Mouse (Mus musculus) liver, embryonic 12.5 days (tissue): ENCODE results near the gene Ada. TPM values are rescaled to one million over a fixed set of nuclear protein-coding genes. Genes with fewer than 3 reads are reported as not detected.
A peak's percentile ranks its signal among the peaks of the same experiment; 100 is the strongest.

ENCODE experiments used
- ATAC-seq: fragments of 200-750 bp; cut with Nextera tagmentation; 2 replicates; pipeline ENCODE4 v1.8.0; 2017; ENCODE audit warnings: moderate number of reproducible peaks, mild to moderate bottlenecking, moderate library complexity
- H3K27ac ChIP-seq: fragments of 300-500 bp; sonication (generic); 2 replicates; pipeline ENCODE4 v1.5.1; 2016; ENCODE audit warnings: mild to moderate bottlenecking
- H3K27me3 ChIP-seq: fragments of 300-500 bp; sonication (generic); replicated peaks from 2 replicates; pipeline ENCODE4 v1.6.1; 2016; ENCODE audit warnings: mild to moderate bottlenecking, moderate library complexity
- H3K36me3 ChIP-seq: fragments of 300-500 bp; sonication (generic); 2 replicates; pipeline ENCODE4 v1.6.1; 2016; ENCODE audit warnings: mild to moderate bottlenecking, moderate library complexity
- H3K4me1 ChIP-seq: fragments of 300-500 bp; sonication (generic); 2 replicates; pipeline ENCODE4 v1.6.1; 2016
- H3K4me2 ChIP-seq: fragments of 300-500 bp; sonication (generic); 2 replicates; pipeline ENCODE4 v1.6.1; 2016; ENCODE audit warnings: mild to moderate bottlenecking, moderate library complexity
- H3K4me3 ChIP-seq: fragments of 300-500 bp; sonication (generic); 2 replicates; pipeline ENCODE4 v1.5.1; 2016; ENCODE audit warnings: mild to moderate bottlenecking, moderate library complexity
- H3K9ac ChIP-seq: fragments of 300-500 bp; sonication (generic); 2 replicates; pipeline ENCODE4 v1.6.1; 2016; ENCODE audit warnings: mild to moderate bottlenecking, moderate library complexity
- H3K9me3 ChIP-seq: fragments of 300-500 bp; sonication (generic); replicated peaks from 2 replicates; pipeline ENCODE4 v1.6.1; 2016; ENCODE audit warnings: mild to moderate bottlenecking, moderate library complexity
- WGBS: fragments of 180-500 bp; shearing (Covaris S2); methylation state at CpG from one replicate; pipeline ENCODE4 v1.1.7; 2016; ENCODE audit not compliant: insufficient replicate concordance; 5-methylcytosine and 5-hydroxymethylcytosine counted together
- polyA plus RNA-seq: library from polyadenylated mRNA; unstranded; fragments of >200 nt; fragmentation: Nextera tagmentation; extraction: Ambion mirVana; gene quantifications from 2 replicates; pipeline ENCODE4 v1.2.1, GENCODE M21; 2016

The Ada gene
- polyA plus RNA-seq, 1 experiment from 2014 or later, result 6.7 TPM

DNA sequence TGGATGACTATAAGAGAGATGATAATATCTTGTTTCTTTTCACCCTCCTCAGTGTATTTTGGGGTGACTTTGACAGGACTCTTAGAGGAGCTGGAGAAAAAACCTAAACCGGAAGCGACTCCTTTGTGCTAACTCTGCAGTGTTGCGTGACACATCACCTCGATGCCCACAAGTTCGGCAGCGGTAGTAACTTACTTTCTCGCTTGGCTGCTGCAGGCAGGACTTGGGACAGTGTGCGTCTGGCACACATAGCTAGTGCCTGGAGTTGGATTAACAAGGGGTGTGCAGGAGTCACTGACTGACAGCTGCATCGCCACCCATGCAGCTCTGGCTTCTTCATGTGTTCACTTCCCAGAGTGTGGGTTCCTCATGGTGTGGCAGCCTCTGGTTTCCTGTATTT, 40.0 kb downstream of the Ada start:
- Histone ChIP-seq H3K9me3 (no peaks in the 10 kb centered on the region), H3K36me3 (peaks cover 30% of the 10 kb centered on the region), H3K4me2 (no peak overlapping the region), H3K4me3 (no peak overlapping the region), H3K9ac (no peak overlapping the region), H3K27me3 (no peaks in the 10 kb centered on the region), H3K27ac (no peak overlapping the region), H3K4me1 (peaks cover 52% of the 10 kb centered on the region)
- 88% methylated on average over 9 of the region's 9 CpGs for WGBS
- no peak for ATAC-seq

DNA sequence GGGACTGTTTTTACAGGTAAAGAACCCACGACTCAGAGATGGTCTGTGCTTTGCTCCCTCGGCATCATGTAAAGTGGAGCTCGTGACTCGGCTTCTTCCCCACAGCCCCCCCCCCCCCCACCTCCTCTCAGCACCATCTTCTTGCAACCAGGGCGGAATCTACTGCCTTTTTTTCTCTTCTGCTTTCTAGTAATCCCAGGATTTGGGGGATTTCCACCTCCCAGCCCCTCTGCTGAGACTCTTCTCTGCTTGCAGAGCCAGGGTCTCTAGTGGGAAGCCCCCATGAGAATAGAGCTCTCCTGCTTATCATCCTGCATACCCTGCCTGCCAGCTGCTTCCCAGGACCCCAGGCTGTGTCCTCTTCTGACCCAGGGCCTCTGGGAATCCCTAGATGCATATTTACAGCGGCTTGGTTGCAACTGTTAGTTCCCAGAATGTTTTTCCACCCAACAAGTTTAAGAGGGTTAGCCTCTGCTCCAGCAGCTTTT, 41.2 kb downstream of the Ada start:
- H3K36me3 ChIP-seq, result peaks cover 42% of the 10 kb centered on the region
- peak overlapping the region; percentile 15; the same call in 1 of the 2 replicates for H3K4me2 ChIP-seq
- H3K9ac ChIP-seq, result no peak overlapping the region
- H3K27me3 ChIP-seq, result no peaks in the 10 kb centered on the region
- peaks cover 64% of the 10 kb centered on the region for H3K4me1 ChIP-seq
- ATAC-seq, result no peak
- WGBS, result 56% methylated on average over 6 of the region's 6 CpGs
- no peak overlapping the region for H3K4me3 ChIP-seq
- no peaks in the 10 kb centered on the region for H3K9me3 ChIP-seq
- peak overlapping the region; percentile 12; the same call in 1 of the 2 replicates for H3K27ac ChIP-seq

GRCm38 (mm10) chr2:163708321-163708720, 41.7 kb downstream of the Ada start:
- ATAC-seq, result peak; percentile 59; the same call in 1 of the 2 replicates
- H3K27ac ChIP-seq, result peak overlapping the region; percentile 12; the same call in 1 of the 2 replicates
- 28% methylated on average over 5 of the region's 5 CpGs for WGBS
- H3K9ac ChIP-seq, result no peak overlapping the region
- peaks cover 44% of the 10 kb centered on the region for H3K36me3 ChIP-seq
- H3K9me3 ChIP-seq, result no peaks in the 10 kb centered on the region
- no peak overlapping the region for H3K4me3 ChIP-seq
- peak overlapping the region; percentile 15; the same call in 1 of the 2 replicates for H3K4me2 ChIP-seq
- peaks cover 66% of the 10 kb centered on the region for H3K4me1 ChIP-seq
- H3K27me3 ChIP-seq, result no peaks in the 10 kb centered on the region

DNA sequence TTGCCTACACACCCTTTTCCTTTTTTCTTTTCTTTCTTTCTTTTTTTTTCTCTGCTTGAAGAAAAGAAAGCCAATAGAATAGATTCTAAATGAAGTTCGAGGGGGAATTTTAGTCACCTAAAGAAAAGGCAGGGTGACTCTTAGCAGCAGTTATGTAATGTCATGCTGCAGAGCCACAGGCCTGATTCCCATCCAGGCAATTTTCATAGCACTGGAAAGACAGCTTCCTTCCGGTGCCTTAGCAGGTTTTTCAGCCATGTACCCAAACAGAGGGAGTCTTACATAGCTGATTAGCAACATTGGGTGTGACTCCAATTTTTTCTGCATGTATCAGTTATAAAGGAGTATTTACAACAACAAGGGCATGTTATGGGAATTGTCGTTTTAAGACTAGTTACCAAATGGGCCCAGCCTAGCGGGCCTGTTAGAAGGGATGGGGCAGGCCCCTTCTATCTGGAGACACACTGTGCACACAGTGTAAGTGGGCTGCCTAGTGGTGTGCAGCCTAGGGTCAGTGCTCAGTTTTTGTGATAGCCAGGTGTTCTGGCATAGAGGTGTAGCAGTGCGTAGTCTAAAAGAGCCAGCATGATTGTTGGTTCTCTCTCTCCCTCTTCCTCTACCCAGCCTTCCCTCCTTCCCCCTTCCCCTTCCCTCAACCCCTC, 46.3 kb downstream of the Ada start:
- no peaks in the 10 kb centered on the region for H3K27me3 ChIP-seq

DNA sequence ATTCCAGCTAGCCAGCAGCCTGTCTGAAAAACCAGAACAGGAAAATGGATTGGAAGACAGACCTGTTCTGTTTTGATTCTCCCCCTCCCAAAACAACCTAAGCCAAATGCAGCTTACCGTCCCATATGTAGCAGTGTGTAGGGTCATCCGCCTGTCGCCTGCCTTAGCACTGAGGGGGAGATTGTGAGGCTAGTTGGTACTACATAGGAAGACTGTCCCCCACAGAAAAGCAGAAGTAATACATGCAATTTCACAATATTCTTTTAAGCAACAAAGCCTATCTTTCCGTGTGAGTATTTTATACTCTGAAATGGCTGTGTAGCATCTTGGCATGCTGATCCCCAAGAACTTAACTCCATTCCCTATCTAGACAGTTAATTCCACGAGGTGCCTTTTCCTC, 47.1 kb downstream of the Ada start:
- WGBS, result 61% methylated on average over 5 of the region's 5 CpGs
- no peaks in the 10 kb centered on the region for H3K9me3 ChIP-seq
- H3K4me3 ChIP-seq, result no peak overlapping the region
- no peak overlapping the region for H3K4me2 ChIP-seq
- H3K27me3 ChIP-seq, result no peaks in the 10 kb centered on the region
- peak overlapping the region; percentile 36 for H3K27ac ChIP-seq
- ATAC-seq, result no peak
- H3K9ac ChIP-seq, result no peak overlapping the region
- peaks cover 24% of the 10 kb centered on the region for H3K36me3 ChIP-seq
- H3K4me1 ChIP-seq, result peaks cover 68% of the 10 kb centered on the region

More for the DNA sequence above, 46.3 kb downstream of the Ada start:
- Histone ChIP-seq H3K27ac (0 out of 2 replicates have a peak overlapping the region, but pooled peaks have one; percentile 12), H3K9ac (no peak overlapping the region), H3K4me1 (peaks cover 68% of the 10 kb centered on the region), H3K9me3 (no peaks in the 10 kb centered on the region), H3K36me3 (peaks cover 24% of the 10 kb centered on the region), H3K4me3 (no peak overlapping the region), H3K4me2 (no peak overlapping the region)
- 70% methylated on average over 5 of the region's 5 CpGs for WGBS
- ATAC-seq, result 0 out of 2 replicates have a peak, but pooled peaks have one; percentile 22

DNA sequence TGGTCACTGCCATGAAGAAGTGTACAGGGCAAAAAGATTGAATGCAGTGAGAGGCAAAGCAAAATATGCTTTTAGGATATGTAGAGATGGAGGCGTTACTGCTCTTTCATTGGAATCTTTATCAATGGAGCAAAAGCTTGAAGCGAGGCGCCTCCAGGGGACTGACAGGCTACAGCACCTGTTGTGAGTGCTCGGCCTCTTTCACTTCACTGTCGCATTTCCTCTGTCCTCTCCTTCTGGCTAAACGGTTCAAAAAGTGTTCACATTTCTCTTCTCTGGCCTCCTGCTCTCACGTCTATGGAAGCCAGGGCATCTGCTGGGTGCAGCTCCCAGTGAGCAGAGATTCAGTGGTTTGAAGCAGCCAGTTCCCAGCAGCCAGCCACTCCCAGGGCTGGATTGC, 47.6 kb downstream of the Ada start:
- Histone ChIP-seq H3K9me3 (no peaks in the 10 kb centered on the region), H3K36me3 (peaks cover 24% of the 10 kb centered on the region), H3K4me2 (no peak overlapping the region; the same call in 1 of the 2 replicates), H3K27me3 (no peaks in the 10 kb centered on the region), H3K4me1 (peaks cover 68% of the 10 kb centered on the region), H3K9ac (no peak overlapping the region), H3K4me3 (no peak overlapping the region), H3K27ac (peak overlapping the region; percentile 36)
- ATAC-seq, result no peak
- 60% methylated on average over 7 of the region's 7 CpGs for WGBS

DNA sequence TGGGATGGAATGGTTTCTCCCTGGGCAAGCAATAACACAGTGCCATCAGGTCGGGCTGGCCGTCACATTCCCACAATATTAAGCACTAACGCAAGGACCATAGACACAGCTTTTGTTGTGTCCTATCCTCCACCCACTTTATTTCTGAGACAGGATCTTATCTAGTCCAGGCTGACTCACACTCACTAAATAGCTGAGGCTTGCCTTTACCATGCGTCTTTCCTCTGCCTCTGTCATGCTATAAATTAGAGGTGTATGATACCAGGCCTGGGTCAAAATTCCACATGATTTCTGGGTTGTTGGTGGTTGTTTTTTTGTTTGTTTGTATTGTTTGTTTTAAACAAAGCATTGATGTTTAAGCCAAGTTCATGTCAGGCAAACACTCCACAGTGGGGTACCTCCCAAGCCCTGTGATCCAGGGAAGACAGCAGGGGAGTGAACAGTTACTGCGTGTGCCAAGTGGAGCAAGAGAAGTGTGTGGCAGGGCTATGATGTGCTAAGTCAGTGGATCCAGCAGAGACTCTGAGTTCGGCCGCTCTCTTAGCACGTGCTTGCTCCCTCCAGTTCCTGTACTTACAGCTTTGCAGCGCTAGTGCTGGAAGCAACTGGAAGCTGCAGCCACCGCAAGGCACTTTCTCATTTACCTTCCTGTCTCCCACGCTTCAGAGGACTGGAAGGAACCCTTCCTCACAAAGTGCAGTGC, 50.8 kb downstream of the Ada start:
- 0 out of 2 replicates have a peak overlapping the region, but pooled peaks have one; percentile 20 for H3K4me2 ChIP-seq
- no peaks in the 10 kb centered on the region for H3K9me3 ChIP-seq
- H3K4me1 ChIP-seq, result peaks cover 87% of the 10 kb centered on the region
- peak overlapping the region; percentile 45; the same call in 1 of the 2 replicates for H3K9ac ChIP-seq
- no peaks in the 10 kb centered on the region for H3K27me3 ChIP-seq
- H3K4me3 ChIP-seq, result no peak overlapping the region
- 52% methylated on average over 11 of the region's 11 CpGs for WGBS
- peak; percentile 72 for ATAC-seq
- peak overlapping the region; percentile 74 for H3K27ac ChIP-seq
- peaks cover 6% of the 10 kb centered on the region for H3K36me3 ChIP-seq

- Histone ChIP-seq H3K4me3 (no peak overlapping the region), H3K4me1 (peaks cover 87% of the 10 kb centered on the region), H3K27ac (peak overlapping the region; percentile 74), H3K9ac (peak overlapping the region; percentile 43; the same call in 1 of the 2 replicates), H3K9me3 (no peaks in the 10 kb centered on the region), H3K36me3 (no peaks in the 10 kb centered on the region), H3K4me2 (peak overlapping the region; percentile 18), H3K27me3 (no peaks in the 10 kb centered on the region)
- no peak for ATAC-seq
- WGBS, result 50% methylated on average over 12 of the region's 16 CpGs
Observed at GRCm38 (mm10) chr2:163697764-163698480, 52.1 kb downstream of the Ada start.

GRCm38 (mm10) chr2:163696763-163697162, 53.3 kb downstream of the Ada start:
- Histone ChIP-seq H3K4me1 (peaks cover 87% of the 10 kb centered on the region), H3K4me3 (no peak overlapping the region), H3K27me3 (no peaks in the 10 kb centered on the region), H3K36me3 (no peaks in the 10 kb centered on the region), H3K27ac (peak overlapping the region; percentile 74), H3K9ac (no peak overlapping the region; the same call in 1 of the 2 replicates), H3K4me2 (peak overlapping the region; percentile 27), H3K9me3 (no peaks in the 10 kb centered on the region)
- peak; percentile 62 for ATAC-seq
- 35% methylated on average over 2 of the region's 2 CpGs for WGBS

DNA sequence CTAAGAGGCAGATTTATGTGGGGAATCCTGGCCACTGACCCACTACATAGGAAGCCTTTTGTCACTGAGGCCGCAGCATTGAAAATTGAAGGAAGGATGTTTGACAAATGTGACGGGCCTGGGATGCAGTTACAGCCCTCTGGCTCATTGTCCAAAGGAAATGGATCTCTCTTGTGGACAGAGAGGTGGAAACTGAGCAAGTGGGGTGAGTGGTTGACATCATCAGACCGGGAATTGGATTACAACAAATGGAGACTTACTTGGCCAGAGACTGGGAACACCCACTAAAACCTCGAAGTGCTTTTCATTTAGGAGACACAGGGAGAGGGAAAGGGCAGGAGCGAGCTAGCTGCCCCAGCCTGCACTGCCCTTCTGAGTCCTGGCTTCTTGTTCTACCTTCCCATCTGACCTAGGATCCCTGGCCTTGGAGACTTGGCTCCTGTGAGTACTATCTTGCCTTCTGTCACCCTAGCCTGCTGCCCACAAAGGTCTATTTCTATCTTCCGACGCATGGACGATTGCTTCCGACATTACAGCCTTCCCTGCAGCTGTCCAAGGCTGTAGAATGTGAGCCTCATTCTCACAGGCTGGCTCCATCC, 56.2 kb downstream of the Ada start:
- peak overlapping the region; percentile 49 for H3K4me2 ChIP-seq
- no peak overlapping the region for H3K4me3 ChIP-seq
- no peaks in the 10 kb centered on the region for H3K36me3 ChIP-seq
- H3K9ac ChIP-seq, result peak overlapping the region; percentile 42
- WGBS, result 51% methylated on average over 9 of the region's 9 CpGs
- no peaks in the 10 kb centered on the region for H3K9me3 ChIP-seq
- H3K4me1 ChIP-seq, result peaks cover 99% of the 10 kb centered on the region
- H3K27ac ChIP-seq, result peak overlapping the region; percentile 85
- no peak for ATAC-seq
- no peaks in the 10 kb centered on the region for H3K27me3 ChIP-seq

DNA sequence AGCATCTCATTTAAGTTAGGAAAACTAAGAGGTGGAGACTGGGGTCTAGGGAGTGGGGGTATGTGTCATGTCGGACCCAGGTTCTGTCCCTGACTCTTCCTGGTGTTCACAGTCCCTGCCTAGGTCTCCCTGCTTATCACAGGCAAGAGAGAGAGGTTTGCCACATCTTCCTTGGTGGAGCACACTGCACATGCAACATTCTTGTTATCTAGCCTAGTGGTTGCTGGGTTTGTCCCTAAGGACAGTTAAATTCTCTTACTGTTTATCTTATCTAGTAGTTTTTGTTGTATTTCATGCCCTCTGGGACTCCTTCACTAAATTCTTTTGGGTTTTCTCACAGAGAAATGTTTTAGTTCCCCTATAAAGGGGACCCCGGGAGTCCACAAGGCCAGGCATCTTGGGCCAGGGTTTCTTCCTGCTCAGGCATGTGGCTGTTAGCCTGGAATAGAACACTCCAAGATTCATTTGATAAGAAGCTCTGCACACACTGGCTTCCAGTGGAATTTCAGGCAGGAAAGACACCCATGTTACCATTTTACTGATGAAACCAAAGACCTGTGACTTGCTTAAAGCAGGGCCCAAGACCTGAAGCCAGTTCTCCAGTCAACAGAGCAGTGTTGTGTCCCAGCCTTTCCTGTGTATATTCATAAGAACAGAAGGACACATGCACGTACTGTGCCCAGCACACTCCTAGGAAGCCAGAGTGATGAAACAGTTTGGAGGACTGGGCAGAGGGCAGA, 57.0 kb downstream of the Ada start:
- H3K36me3 ChIP-seq, result no peaks in the 10 kb centered on the region
- peak overlapping the region; percentile 49 for H3K4me2 ChIP-seq
- WGBS, result 16% methylated on average over 3 of the region's 3 CpGs

More for the DNA sequence above, 57.0 kb downstream of the Ada start:
- Histone ChIP-seq H3K4me1 (peaks cover 99% of the 10 kb centered on the region), H3K27me3 (no peaks in the 10 kb centered on the region), H3K27ac (peak overlapping the region; percentile 85), H3K9me3 (no peaks in the 10 kb centered on the region), H3K9ac (peak overlapping the region; percentile 42), H3K4me3 (no peak overlapping the region)
- peak; percentile 80 for ATAC-seq
